Mouse (Mus musculus) lung, embryonic 14.5 days (tissue): Measurements from ENCODE around the gene Efcab5. TPM values are rescaled to one million over a fixed set of nuclear protein-coding genes. Genes with fewer than 3 reads are reported as not detected.

Source experiments
- ATAC-seq: fragments of 200-750 bp; cut with Nextera tagmentation; 2 replicates; pipeline ENCODE4 v1.8.0; 2017; ENCODE audit warnings: mild to moderate bottlenecking, moderate TSS enrichment, moderate library complexity; ENCODE audit not compliant: insufficient read depth
- DNase-seq: peaks from one replicate; pipeline ENCODE4 v3.0.0-alpha.2; 2015
- H3K27ac ChIP-seq: fragments of 300-500 bp; sonication (generic); 2 replicates; pipeline ENCODE4 v1.5.1; 2014; ENCODE audit warnings: low read depth, mild to moderate bottlenecking, moderate library complexity
- H3K27me3 ChIP-seq: fragments of 300-500 bp; sonication (generic); 2 replicates; pipeline ENCODE4 v1.6.1; 2014; ENCODE audit warnings: low read length, control low read depth; ENCODE audit not compliant: insufficient read depth
- H3K36me3 ChIP-seq: fragments of 300-500 bp; sonication (generic); 2 replicates; pipeline ENCODE4 v1.6.1; 2014; ENCODE audit warnings: control low read depth; ENCODE audit not compliant: insufficient read depth
- H3K4me1 ChIP-seq: fragments of 300-500 bp; sonication (generic); 2 replicates; pipeline ENCODE4 v1.6.1; 2014; ENCODE audit warnings: antibody characterized with exemption, control low read depth; ENCODE audit not compliant: insufficient read depth
- H3K4me2 ChIP-seq: fragments of 300-500 bp; sonication (generic); 2 replicates; pipeline ENCODE4 v1.6.1; 2014; ENCODE audit warnings: mild to moderate bottlenecking
- H3K4me3 ChIP-seq: fragments of 300-500 bp; sonication (generic); 2 replicates; pipeline ENCODE4 v1.5.1; 2014; ENCODE audit warnings: low read depth, low read length
- H3K9ac ChIP-seq: fragments of 300-500 bp; sonication (generic); 2 replicates; pipeline ENCODE4 v1.6.1; 2014
- H3K9me3 ChIP-seq: fragments of 300-500 bp; sonication (generic); 2 replicates; pipeline ENCODE4 v1.6.1; 2016; ENCODE audit warnings: low read depth, low read length, control low read depth
- CTCF ChIP-seq: IDR thresholded peaks from 2 replicates; pipeline ENCODE4 v1.5.1; 2016; ENCODE audit warnings: antibody characterized with exemption, low read depth
- WGBS: fragments of 180-500 bp; shearing (Covaris S2); extraction: QIAGEN DNeasy Blood & Tissue Kit; methylation state at CpG from one replicate; pipeline ENCODE4 v1.1.7; 2014; 5-methylcytosine and 5-hydroxymethylcytosine counted together
- polyA plus RNA-seq: library from polyadenylated mRNA; unstranded; fragments of >200 nt; fragmentation: Nextera tagmentation; extraction: Ambion mirVana; gene quantifications from 2 replicates; pipeline ENCODE4 v1.2.1, GENCODE M21; 2014

Efcab5 gene
- polyA plus RNA-seq, 1 experiment from 2014 or later = 0.29 TPM

GRCm38 (mm10) chr11:77095206-77095605, 93.6 kb downstream of the Efcab5 start:
- no peak for TF ChIP-seq CTCF
- ATAC-seq = no peak
- H3K9me3 ChIP-seq = no peaks in the 10 kb centered on the region
- no peak overlapping the region for H3K4me2 ChIP-seq
- no peak overlapping the region for H3K4me3 ChIP-seq
- H3K27me3 ChIP-seq = no peaks in the 10 kb centered on the region
- H3K27ac ChIP-seq = no peak overlapping the region
- no peak overlapping the region for H3K9ac ChIP-seq
- H3K36me3 ChIP-seq = no peaks in the 10 kb centered on the region
- 37% methylated on average over 10 of the region's 10 CpGs for WGBS
- H3K4me1 ChIP-seq = peaks cover 7% of the 10 kb centered on the region; the same call in 1 of the 2 replicates
- peak; percentile 53 for DNase-seq

GRCm38 (mm10) chr11:77094136-77094535, 94.6 kb downstream of the Efcab5 start:
- H3K27ac ChIP-seq = no peak overlapping the region
- no peaks in the 10 kb centered on the region for H3K9me3 ChIP-seq
- no peak overlapping the region for H3K9ac ChIP-seq
- WGBS = 37% methylated on average over 8 of the region's 8 CpGs
- no peak overlapping the region for H3K4me3 ChIP-seq
- no peak overlapping the region for H3K4me2 ChIP-seq
- peak; percentile 17 for DNase-seq
- ATAC-seq = no peak
- no peaks in the 10 kb centered on the region for H3K27me3 ChIP-seq
- peaks cover 7% of the 10 kb centered on the region; the same call in 1 of the 2 replicates for H3K4me1 ChIP-seq
- no peak for TF ChIP-seq CTCF
- no peaks in the 10 kb centered on the region for H3K36me3 ChIP-seq

GRCm38 (mm10) chr11:77093208-77093607, 95.6 kb downstream of the Efcab5 start:
- H3K27ac ChIP-seq = no peak overlapping the region
- TF ChIP-seq CTCF = peak; percentile 63
- WGBS = 3% methylated on average over 11 of the region's 11 CpGs

GRCm38 (mm10) chr11:77089162-77089561, 99.6 kb downstream of the Efcab5 start:
- Histone ChIP-seq H3K27me3 (no peaks in the 10 kb centered on the region), H3K9me3 (no peaks in the 10 kb centered on the region), H3K4me2 (no peak overlapping the region), H3K4me3 (no peak overlapping the region), H3K4me1 (no peaks in the 10 kb centered on the region), H3K36me3 (no peaks in the 10 kb centered on the region), H3K27ac (no peak overlapping the region), H3K9ac (no peak overlapping the region)
- no peak for TF ChIP-seq CTCF
- 33% methylated on average over 2 of the region's 2 CpGs for WGBS
- DNase-seq (no peak), ATAC-seq (no peak)

More at GRCm38 (mm10) chr11:77093208-77093607, 95.6 kb downstream of the Efcab5 start:
- Histone ChIP-seq H3K36me3 (no peaks in the 10 kb centered on the region), H3K9ac (peak overlapping the region; percentile 46), H3K27me3 (no peaks in the 10 kb centered on the region), H3K4me2 (peak overlapping the region; percentile 59), H3K4me1 (peaks cover 7% of the 10 kb centered on the region; the same call in 1 of the 2 replicates), H3K4me3 (peak overlapping the region; percentile 23), H3K9me3 (no peaks in the 10 kb centered on the region)
- ATAC-seq (no peak), DNase-seq (peak; percentile 83)

- ATAC-seq (no peak), DNase-seq (no peak)
- 80% methylated on average over 2 of the region's 2 CpGs for WGBS
- Histone ChIP-seq H3K9ac (no peak overlapping the region), H3K27ac (no peak overlapping the region), H3K36me3 (no peaks in the 10 kb centered on the region), H3K9me3 (no peaks in the 10 kb centered on the region), H3K27me3 (no peaks in the 10 kb centered on the region), H3K4me2 (no peak overlapping the region), H3K4me1 (no peaks in the 10 kb centered on the region), H3K4me3 (no peak overlapping the region)
- no peak for TF ChIP-seq CTCF
Measured at GRCm38 (mm10) chr11:77087004-77087403, 101.8 kb downstream of the Efcab5 start.

GRCm38 (mm10) chr11:77084001-77084682, 104.6 kb downstream of the Efcab5 start:
- WGBS = 55% methylated on average over 5 of the region's 5 CpGs
- H3K9me3 ChIP-seq = no peaks in the 10 kb centered on the region

GRCm38 (mm10) chr11:77079361-77079760, 109.4 kb downstream of the Efcab5 start:
- H3K27me3 ChIP-seq = no peaks in the 10 kb centered on the region
- H3K27ac ChIP-seq = no peak overlapping the region
- ATAC-seq (no peak), DNase-seq (no peak)
- no peak overlapping the region for H3K9ac ChIP-seq
- peaks cover 20% of the 10 kb centered on the region for H3K36me3 ChIP-seq
- H3K4me1 ChIP-seq = no peaks in the 10 kb centered on the region
- H3K4me3 ChIP-seq = no peak overlapping the region
- no peak overlapping the region for H3K4me2 ChIP-seq
- no peak for TF ChIP-seq CTCF
- WGBS = 92% methylated on average over 1 of the region's 1 CpGs
- H3K9me3 ChIP-seq = no peaks in the 10 kb centered on the region

More at GRCm38 (mm10) chr11:77084001-77084682, 104.6 kb downstream of the Efcab5 start:
- ATAC-seq (no peak), DNase-seq (no peak)
- Histone ChIP-seq H3K4me1 (no peaks in the 10 kb centered on the region), H3K4me3 (no peak overlapping the region), H3K27ac (no peak overlapping the region), H3K27me3 (no peaks in the 10 kb centered on the region), H3K9ac (no peak overlapping the region), H3K4me2 (no peak overlapping the region), H3K36me3 (no peaks in the 10 kb centered on the region)
- no peak for TF ChIP-seq CTCF
